Mouse (Mus musculus): ENCODE results near the gene Anp32b. TPM values are rescaled to one million over a fixed set of nuclear protein-coding genes. Genes with fewer than 3 reads are reported as not detected.

Anp32b gene
- total RNA-seq, 2 experiments from 2014 or later, result 53.5 to 59.3 TPM

GRCm38 (mm10) chr4:46452481-46452850 is 1.8 kb downstream of the Anp32b start:
- peak; percentile 56 to 65 for DNase-seq (ENCODE audit: low spot score in 2 of 2)

DNA sequence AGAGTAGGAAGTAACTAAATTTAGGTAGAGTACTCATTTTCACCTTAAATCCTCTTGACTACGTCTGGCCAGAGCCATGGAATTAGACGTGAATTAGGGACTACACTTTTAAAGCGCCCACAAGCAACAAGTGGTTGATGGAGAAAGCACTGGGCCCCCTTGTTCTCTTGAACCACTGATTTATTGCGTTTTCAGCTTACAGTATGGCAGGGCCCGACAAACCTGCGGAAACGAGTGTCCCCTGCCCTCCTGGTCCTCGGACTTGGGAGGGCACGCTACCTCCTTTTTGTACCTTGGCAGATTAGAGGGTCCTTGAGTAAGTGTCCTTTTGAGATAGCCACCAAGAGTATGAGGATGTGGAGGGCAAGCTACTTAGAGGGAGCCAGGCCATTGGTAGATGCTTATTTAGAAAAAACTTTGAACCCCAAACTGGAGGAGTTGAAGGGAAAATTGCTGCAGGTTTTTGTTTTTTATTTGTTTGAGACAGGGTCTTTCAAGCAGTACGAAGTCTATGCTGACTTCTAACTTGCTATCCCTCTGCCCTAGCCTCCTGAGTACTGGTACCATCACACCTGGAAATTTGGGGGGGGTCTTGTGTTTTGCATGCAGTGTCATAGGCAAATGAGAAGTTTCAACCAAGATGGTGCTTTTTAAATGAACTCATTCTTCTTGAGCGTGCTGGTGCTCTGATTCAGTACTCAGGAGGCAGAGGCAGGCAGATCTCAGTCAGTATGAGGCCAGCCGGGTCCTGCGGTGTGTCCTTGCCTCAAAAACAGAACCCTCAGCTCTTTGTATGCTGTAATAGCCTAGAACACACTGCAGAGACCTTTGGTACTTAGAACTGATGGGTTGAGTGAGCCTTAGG is 2.4 kb downstream of the Anp32b start:
- DNase-seq (ENCODE audit: low spot score in 2 of 2), result peak in 1 of 2 experiments; percentile 17

DNA sequence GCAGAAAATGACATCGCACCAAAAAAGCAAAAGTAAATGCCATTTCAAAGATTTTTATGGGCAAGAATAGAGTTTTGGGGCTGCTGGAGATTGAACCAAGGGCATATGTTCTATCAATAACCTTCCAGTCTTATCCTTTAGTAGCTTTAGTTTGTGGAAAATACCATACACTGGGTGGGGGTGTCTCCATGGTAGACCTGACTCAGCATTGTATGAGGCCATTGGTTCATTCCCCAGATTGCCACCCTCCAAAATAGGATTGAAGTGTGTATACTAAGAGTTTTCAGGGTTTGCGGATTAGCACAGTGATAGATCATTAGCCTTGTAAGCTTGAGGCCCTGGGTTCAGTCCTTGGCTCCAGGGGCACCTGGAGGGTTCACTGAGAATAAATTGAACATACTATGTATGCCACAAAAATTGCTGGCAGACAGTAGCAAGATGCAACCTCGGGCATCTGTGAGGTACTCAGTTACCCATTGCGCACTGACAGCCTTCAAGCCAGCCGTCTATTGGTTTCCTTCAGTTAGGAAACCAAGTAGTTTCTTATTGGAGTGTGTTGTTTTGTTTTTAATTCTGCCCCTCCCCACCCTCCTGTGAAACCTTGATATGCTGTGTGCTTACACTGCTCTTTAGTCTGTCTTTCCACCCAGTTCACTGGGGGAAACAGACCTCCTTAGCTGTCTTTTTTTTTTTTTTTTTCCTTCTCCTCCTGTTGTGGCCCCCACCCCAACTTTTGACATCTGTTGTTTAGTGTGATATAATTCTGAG is 3.6 kb downstream of the Anp32b start:
- DNase-seq (ENCODE audit: low spot score in 2 of 2), result no peak

DNA sequence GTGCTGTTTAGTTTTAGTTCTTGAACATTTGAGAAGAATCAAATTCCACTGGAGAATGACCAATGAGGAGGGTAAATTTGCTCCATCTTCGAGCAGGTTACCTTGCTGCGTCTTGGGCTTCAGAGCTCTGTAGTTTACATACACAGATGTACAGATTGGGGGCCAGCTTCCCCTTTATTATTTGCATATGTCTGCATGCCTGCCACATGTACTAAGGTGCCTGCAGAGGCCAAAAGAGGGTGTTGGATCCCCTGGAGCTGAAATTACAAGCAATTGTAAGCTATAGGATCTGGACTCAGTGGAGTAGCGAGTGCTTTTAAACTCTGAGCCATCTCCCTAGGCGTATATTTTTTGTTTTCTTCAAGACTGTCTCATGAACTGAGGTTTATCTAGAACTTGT is 6.1 kb downstream of the Anp32b start:
- no peak for DNase-seq (ENCODE audit: low spot score in 2 of 2)

DNA sequence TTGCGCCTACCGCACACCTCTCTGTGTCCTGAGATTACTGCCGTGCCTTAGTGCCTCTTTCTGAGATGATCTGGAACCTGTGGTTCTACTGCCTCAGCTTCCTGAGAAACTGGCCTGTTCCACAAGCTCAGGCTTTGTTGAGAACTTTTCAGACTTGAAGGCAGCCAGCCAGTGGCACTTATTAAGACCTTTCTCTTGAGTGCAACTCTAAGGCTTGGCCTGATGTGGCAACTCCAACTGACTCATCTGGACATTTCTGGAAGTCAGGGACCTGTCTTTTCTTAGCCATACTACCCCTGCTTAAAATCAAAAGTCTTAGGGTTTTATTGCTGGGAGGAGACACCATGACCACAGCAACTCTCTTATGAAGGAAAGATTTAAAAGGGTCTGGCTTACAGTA is 6.5 kb downstream of the Anp32b start:
- DNase-seq (ENCODE audit: low spot score in 2 of 2), result no peak

- DNase-seq (ENCODE audit: low spot score in 2 of 2), result no peak
Measured at GRCm38 (mm10) chr4:46458411-46458810, 7.7 kb downstream of the Anp32b start.

- DNase-seq (ENCODE audit: low spot score in 2 of 2), result peak; percentile 49 to 51
Measured at GRCm38 (mm10) chr4:46463130-46463830, 12.6 kb downstream of the Anp32b start.

DNA sequence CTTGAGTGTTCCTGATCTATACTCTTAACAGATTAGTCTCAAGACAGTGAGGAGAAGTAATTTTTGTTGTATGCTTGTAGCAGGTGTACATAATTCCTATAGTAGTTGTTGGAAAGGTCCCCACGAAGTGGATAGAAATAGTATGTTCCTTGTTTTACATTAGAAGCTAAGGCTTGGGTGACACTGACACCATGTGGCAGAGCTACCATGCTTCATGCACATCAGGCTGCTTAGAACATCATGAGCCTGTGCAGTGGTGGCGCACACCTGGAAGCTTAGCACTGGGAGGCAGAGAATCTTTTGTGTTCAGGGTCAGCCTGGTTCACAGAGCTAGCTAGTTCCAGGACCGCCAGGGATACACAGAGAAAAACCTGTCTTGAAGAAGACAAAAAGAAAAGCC is 15.0 kb downstream of the Anp32b start:
- DNase-seq (ENCODE audit: low spot score in 2 of 2), result no peak

GRCm38 (mm10) chr4:46475101-46475500 is 24.4 kb downstream of the Anp32b start:
- no peak for DNase-seq (ENCODE audit: low spot score in 2 of 2)

- DNase-seq (ENCODE audit: low spot score in 2 of 2), result no peak
Measured at GRCm38 (mm10) chr4:46479081-46479480, 28.4 kb downstream of the Anp32b start.

GRCm38 (mm10) chr4:46485696-46486417 is 35.2 kb downstream of the Anp32b start:
- DNase-seq (ENCODE audit: low spot score in 2 of 2), result peak; percentile 28 to 50

- peak; percentile 28 to 43 for DNase-seq (ENCODE audit: low spot score in 2 of 2)
Measured at GRCm38 (mm10) chr4:46487348-46487747, 36.6 kb downstream of the Anp32b start.

DNA sequence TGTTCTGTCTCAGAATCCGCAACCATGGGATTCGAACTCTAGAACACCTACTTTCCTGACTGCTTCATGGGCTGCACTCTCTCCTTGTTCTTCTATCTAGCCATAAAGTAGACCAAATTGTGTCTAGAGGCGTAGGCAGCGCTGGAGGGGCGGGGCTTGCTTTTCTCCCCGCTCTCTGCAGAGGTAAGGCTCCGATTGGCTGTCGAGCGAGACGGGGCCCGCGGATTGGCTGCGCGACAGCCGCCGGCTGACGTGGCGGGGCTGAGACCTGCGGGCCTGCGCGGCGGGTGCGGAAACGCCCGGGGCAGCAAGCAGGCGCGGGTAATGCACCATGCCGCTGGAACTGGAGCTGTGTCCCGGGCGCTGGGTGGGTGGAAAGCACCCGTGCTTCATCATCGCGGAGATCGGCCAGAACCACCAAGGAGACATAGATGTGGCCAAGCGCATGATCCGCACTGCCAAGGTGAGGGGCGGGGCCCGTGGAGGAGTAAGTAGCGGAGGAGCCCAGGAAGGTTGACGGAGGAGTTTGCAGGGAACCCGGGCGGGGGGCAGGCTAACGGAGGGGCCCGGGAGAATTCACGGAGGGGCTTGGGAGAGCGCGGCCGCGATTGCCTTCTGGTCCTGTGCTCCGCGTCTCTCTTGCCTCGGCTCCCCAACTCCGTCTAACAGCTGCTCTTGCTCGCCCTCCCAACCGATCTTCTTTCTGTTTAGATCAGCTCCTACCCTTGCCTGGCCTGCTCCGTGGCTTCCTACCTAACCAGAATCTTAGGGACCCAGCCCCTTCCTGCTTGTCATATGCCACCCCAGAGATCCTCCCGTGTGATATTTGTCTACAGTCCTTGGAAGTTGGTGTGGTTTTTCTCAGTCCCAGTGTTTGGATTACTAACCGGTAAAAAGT is 38.6 kb downstream of the Anp32b start, which contains the start of gene Nans:
Gene Nans, plus strand, starts transcription at position 221 of the 898 bp plus-strand sequence.
- DNase-seq (ENCODE audit: low spot score in 2 of 2), result peak; percentile 91 to 95

DNA sequence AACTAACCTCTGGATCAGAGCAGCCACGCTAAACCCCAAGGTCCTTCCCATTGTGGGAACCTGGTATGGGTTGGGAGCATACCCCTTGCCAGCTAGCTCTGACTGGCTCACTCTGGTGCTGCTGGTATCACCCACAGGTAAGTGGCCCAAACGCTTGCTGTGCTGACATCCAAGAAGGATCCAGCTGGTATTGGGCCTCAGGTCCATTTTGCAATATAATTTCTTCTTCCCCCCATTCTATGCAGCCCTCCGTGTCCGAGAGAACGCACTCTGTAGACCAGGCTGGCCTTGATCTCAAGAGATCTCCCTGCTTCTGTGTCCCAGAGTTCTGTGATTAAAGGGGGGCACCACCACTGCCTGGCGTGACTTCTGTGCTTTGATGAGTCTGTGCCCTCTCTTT is 42.4 kb downstream of the Anp32b start:
- DNase-seq (ENCODE audit: low spot score in 2 of 2), result no peak

GRCm38 (mm10) chr4:46495543-46495942 is 44.8 kb downstream of the Anp32b start:
- DNase-seq (ENCODE audit: low spot score in 2 of 2), result no peak

- peak; percentile 74 to 75 for DNase-seq (ENCODE audit: low spot score in 2 of 2)
Measured at GRCm38 (mm10) chr4:46497286-46497892, 46.7 kb downstream of the Anp32b start.

- DNase-seq (ENCODE audit: low spot score in 2 of 2), result no peak
Measured at GRCm38 (mm10) chr4:46498511-46498910, 47.8 kb downstream of the Anp32b start.

DNA sequence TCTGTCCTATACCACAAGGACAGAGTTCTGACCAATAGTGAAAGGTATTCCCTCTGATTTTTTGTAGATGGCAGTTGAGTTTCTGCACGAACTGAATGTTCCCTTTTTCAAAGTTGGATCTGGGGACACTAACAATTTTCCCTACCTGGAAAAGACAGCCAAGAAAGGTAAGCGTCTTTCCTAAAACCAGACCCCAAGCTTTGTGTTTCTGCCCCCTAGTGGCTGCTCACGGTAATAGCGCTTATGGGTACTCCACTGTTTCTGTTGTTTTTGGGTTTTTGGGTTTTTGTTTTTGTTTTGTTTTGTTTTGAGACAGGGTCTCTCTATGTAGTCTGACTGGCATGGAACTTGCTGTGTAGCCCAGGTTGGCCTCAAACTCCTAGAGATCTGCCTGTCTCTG is 48.3 kb downstream of the Anp32b start:
- DNase-seq (ENCODE audit: low spot score in 2 of 2), result peak; percentile 46 to 62

All from layer of hippocampus, postnatal 10 days (tissue).